Mouse (Mus musculus) liver, adult 2 months (tissue): ENCODE results near the gene C2cd3.

ENCODE experiments used
- CTCF ChIP-seq: fragments of 200-500 bp; IDR thresholded peaks from 2 replicates; pipeline ENCODE4 v1.5.1; 2011; ENCODE audit warnings: low read depth, low read length, control low read depth
- POLR2A ChIP-seq: fragments of 200-500 bp; IDR thresholded peaks from 2 replicates; pipeline ENCODE4 v1.6.1; 2011; ENCODE audit warnings: low read length, control low read depth; ENCODE audit not compliant: insufficient read depth; ENCODE audit errors: extremely low read depth

DNA sequence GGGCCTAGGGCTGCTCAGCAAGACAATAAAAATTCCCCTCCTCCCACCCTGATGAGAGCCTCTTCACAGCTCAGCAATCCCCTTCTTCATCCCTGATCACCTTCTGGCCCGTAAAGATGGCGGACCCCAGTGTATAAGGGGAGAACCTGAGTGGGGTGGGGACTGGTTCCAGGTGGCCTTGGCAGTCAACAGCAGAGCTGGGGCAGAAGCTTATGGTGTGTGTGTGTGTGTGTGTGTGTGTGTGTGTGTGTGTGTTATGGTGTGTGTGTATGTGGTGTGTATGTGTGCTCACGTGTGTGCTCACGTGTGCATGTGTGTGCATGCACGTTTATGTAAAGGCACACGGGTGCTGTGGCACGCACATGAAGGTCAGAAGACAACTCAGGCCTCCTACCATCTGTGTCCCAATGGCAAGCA lies 122.4 kb downstream of the C2cd3 start:
- TF ChIP-seq POLR2A, result no peak
- no peak for TF ChIP-seq CTCF
